Mouse (Mus musculus): ENCODE measurements at regions not wholly inside any gene's neighbourhood (a gene's known extent, or its start where the extent isn't known, plus 50 kb on each side); places are given as distances from the start of the nearest gene placed in this dataset.

- 59% methylated on average over 5 of the region's 5 CpGs for whole genome bisulfite sequencing
- H3K4me3 ChIP-seq, result no peak overlapping the region
- no peaks in the 10 kb centered on the region for H3K27me3 ChIP-seq (ENCODE audit: control insufficient read depth, insufficient read depth, low read length)
- no peak for TF ChIP-seq EP300 (IDR thresholded peaks at IDR 0.05; ENCODE audit: insufficient read depth, low read depth, low read length)
- TF ChIP-seq POLR2A (IDR thresholded peaks at IDR 0.05; ENCODE audit: insufficient read depth, low read depth, low read length), result no peak
- no peak for TF ChIP-seq CTCF (IDR thresholded peaks at IDR 0.05)
- DNase-seq, result no peak
- no peak overlapping the region for H3K9ac ChIP-seq (ENCODE audit: low read depth, low read length)
- intact Hi-C loops (cut with DNase I), result no loop called here
- no peaks in the 10 kb centered on the region for H3K4me1 ChIP-seq (ENCODE audit: control insufficient read depth, insufficient read depth, low read length)
- H3K36me3 ChIP-seq (ENCODE audit: control insufficient read depth, insufficient read depth, low read length), result no peaks in the 10 kb centered on the region
- H3K79me2 ChIP-seq (replicated peaks; ENCODE audit: control insufficient read depth, insufficient read depth, low read length), result no peaks in the 10 kb centered on the region
- no peak overlapping the region for H3K27ac ChIP-seq
Observed at GRCm38 (mm10) chr12:113826377-113826776, 282.7 kb downstream of the Adam6a start.

GRCm38 (mm10) chr12:113858893-113859292 lies 315.2 kb downstream of the Adam6a start:
- 34% methylated on average over 4 of the region's 4 CpGs for WGBS
- intact Hi-C loops (cut with DNase I), result no loop called here
- Histone ChIP-seq H3K4me1 (ENCODE audit: control insufficient read depth, insufficient read depth, low read length) (no peaks in the 10 kb centered on the region), H3K4me3 (no peak overlapping the region), H3K36me3 (ENCODE audit: control insufficient read depth, insufficient read depth, low read length) (no peaks in the 10 kb centered on the region), H3K27ac (no peak overlapping the region), H3K27me3 (ENCODE audit: control insufficient read depth, insufficient read depth, low read length) (no peaks in the 10 kb centered on the region), H3K79me2 (replicated peaks; ENCODE audit: control insufficient read depth, insufficient read depth, low read length) (no peaks in the 10 kb centered on the region), H3K9ac (ENCODE audit: low read depth, low read length) (no peak overlapping the region)
- no peak for DNase-seq
- no peak for TF ChIP-seq POLR2A (IDR thresholded peaks at IDR 0.05; ENCODE audit: insufficient read depth, low read depth, low read length)
- TF ChIP-seq CTCF (IDR thresholded peaks at IDR 0.05), result peak; percentile 53
- no peak for TF ChIP-seq EP300 (IDR thresholded peaks at IDR 0.05; ENCODE audit: insufficient read depth, low read depth, low read length)

- Histone ChIP-seq H3K36me3 (ENCODE audit: control insufficient read depth, insufficient read depth, low read length) (no peaks in the 10 kb centered on the region), H3K27ac (no peak overlapping the region), H3K79me2 (replicated peaks; ENCODE audit: control insufficient read depth, insufficient read depth, low read length) (no peaks in the 10 kb centered on the region), H3K4me3 (no peak overlapping the region), H3K27me3 (ENCODE audit: control insufficient read depth, insufficient read depth, low read length) (no peaks in the 10 kb centered on the region), H3K9ac (ENCODE audit: low read depth, low read length) (no peak overlapping the region), H3K4me1 (ENCODE audit: control insufficient read depth, insufficient read depth, low read length) (no peaks in the 10 kb centered on the region)
- peak; percentile 33 for TF ChIP-seq CTCF (IDR thresholded peaks at IDR 0.05)
- no peak for TF ChIP-seq EP300 (IDR thresholded peaks at IDR 0.05; ENCODE audit: insufficient read depth, low read depth, low read length)
- 19% methylated on average over 2 of the region's 2 CpGs for WGBS
- no peak for DNase-seq
- intact Hi-C loops (cut with DNase I), result no loop called here
Observed at GRCm38 (mm10) chr12:113878826-113879225, 335.1 kb downstream of the Adam6a start.

GRCm38 (mm10) chr12:113896152-113896551 lies 352.4 kb downstream of the Adam6a start:
- no peaks in the 10 kb centered on the region for H3K36me3 ChIP-seq (ENCODE audit: control insufficient read depth, insufficient read depth, low read length)
- no peaks in the 10 kb centered on the region for H3K79me2 ChIP-seq (replicated peaks; ENCODE audit: control insufficient read depth, insufficient read depth, low read length)
- no peaks in the 10 kb centered on the region for H3K4me1 ChIP-seq (ENCODE audit: control insufficient read depth, insufficient read depth, low read length)
- intact Hi-C loops (cut with DNase I), result no loop called here
- no peak overlapping the region for H3K9ac ChIP-seq (ENCODE audit: low read depth, low read length)
- TF ChIP-seq POLR2A (IDR thresholded peaks at IDR 0.05; ENCODE audit: insufficient read depth, low read depth, low read length) (no peak), EP300 (IDR thresholded peaks at IDR 0.05; ENCODE audit: insufficient read depth, low read depth, low read length) (no peak), CTCF (IDR thresholded peaks at IDR 0.05) (no peak)
- H3K27me3 ChIP-seq (ENCODE audit: control insufficient read depth, insufficient read depth, low read length), result no peaks in the 10 kb centered on the region
- DNase-seq, result no peak
- no peak overlapping the region for H3K4me3 ChIP-seq
- no peak overlapping the region for H3K27ac ChIP-seq
- 30% methylated on average over 4 of the region's 4 CpGs for WGBS

- Histone ChIP-seq H3K27me3 (ENCODE audit: control insufficient read depth, insufficient read depth, low read length) (no peaks in the 10 kb centered on the region), H3K79me2 (replicated peaks; ENCODE audit: control insufficient read depth, insufficient read depth, low read length) (no peaks in the 10 kb centered on the region), H3K36me3 (ENCODE audit: control insufficient read depth, insufficient read depth, low read length) (no peaks in the 10 kb centered on the region), H3K4me3 (no peak overlapping the region), H3K9ac (ENCODE audit: low read depth, low read length) (no peak overlapping the region), H3K27ac (no peak overlapping the region), H3K4me1 (ENCODE audit: control insufficient read depth, insufficient read depth, low read length) (no peaks in the 10 kb centered on the region)
- DNase-seq, result no peak
- intact Hi-C loops (cut with DNase I), result no loop called here
- TF ChIP-seq EP300 (IDR thresholded peaks at IDR 0.05; ENCODE audit: insufficient read depth, low read depth, low read length), result no peak
- no peak for TF ChIP-seq POLR2A (IDR thresholded peaks at IDR 0.05; ENCODE audit: insufficient read depth, low read depth, low read length)
- no peak for TF ChIP-seq CTCF (IDR thresholded peaks at IDR 0.05)
Observed at GRCm38 (mm10) chr12:113906459-113906858, 362.8 kb downstream of the Adam6a start.

- H3K4me3 ChIP-seq, result no peak overlapping the region
- H3K9ac ChIP-seq (ENCODE audit: low read depth, low read length), result no peak overlapping the region
- H3K27ac ChIP-seq, result no peak overlapping the region
- no peaks in the 10 kb centered on the region for H3K27me3 ChIP-seq (ENCODE audit: control insufficient read depth, insufficient read depth, low read length)
- TF ChIP-seq POLR2A (IDR thresholded peaks at IDR 0.05; ENCODE audit: insufficient read depth, low read depth, low read length), result no peak
- no peak for TF ChIP-seq EP300 (IDR thresholded peaks at IDR 0.05; ENCODE audit: insufficient read depth, low read depth, low read length)
- TF ChIP-seq CTCF (IDR thresholded peaks at IDR 0.05), result no peak
- no peak for DNase-seq
- no peaks in the 10 kb centered on the region for H3K36me3 ChIP-seq (ENCODE audit: control insufficient read depth, insufficient read depth, low read length)
- intact Hi-C loops (cut with DNase I), result no loop called here
- H3K79me2 ChIP-seq (replicated peaks; ENCODE audit: control insufficient read depth, insufficient read depth, low read length), result no peaks in the 10 kb centered on the region
- 72% methylated on average over 1 of the region's 1 CpGs for WGBS
- no peaks in the 10 kb centered on the region for H3K4me1 ChIP-seq (ENCODE audit: control insufficient read depth, insufficient read depth, low read length)
Observed at GRCm38 (mm10) chr12:113907751-113908150, 364.0 kb downstream of the Adam6a start.
